Mouse (Mus musculus) hindbrain, embryonic 16.5 days (tissue): ENCODE measurements around the gene Lrrk1. TPM values are rescaled to one million over a fixed set of nuclear protein-coding genes. Genes with fewer than 3 reads are reported as not detected.

Experiments
- ATAC-seq: fragments of 200-750 bp; cut with Nextera tagmentation; 2 replicates; pipeline ENCODE4 v1.8.0; 2017; ENCODE audit warnings: moderate TSS enrichment, moderate library complexity
- H3K27ac ChIP-seq: fragments of 300-500 bp; sonication (generic); 2 replicates; pipeline ENCODE4 v1.5.1; 2014; ENCODE audit warnings: low read depth, mild to moderate bottlenecking, control low read depth, low read length, moderate library complexity
- H3K27me3 ChIP-seq: fragments of 300-500 bp; sonication (generic); replicated peaks from 2 replicates; pipeline ENCODE4 v1.6.1; 2014; ENCODE audit warnings: low read length; ENCODE audit not compliant: control insufficient read depth, insufficient read depth
- H3K36me3 ChIP-seq: fragments of 300-500 bp; sonication (generic); 2 replicates; pipeline ENCODE4 v1.6.1; 2014; ENCODE audit warnings: mild to moderate bottlenecking, low read length, moderate library complexity, mixed read lengths; ENCODE audit not compliant: control insufficient read depth, insufficient read depth
- H3K4me1 ChIP-seq: fragments of 300-500 bp; sonication (generic); 2 replicates; pipeline ENCODE4 v1.6.1; 2014; ENCODE audit warnings: low read depth, low read length; ENCODE audit not compliant: control insufficient read depth, insufficient read depth
- H3K4me2 ChIP-seq: fragments of 300-500 bp; sonication (generic); 2 replicates; pipeline ENCODE4 v1.6.1; 2014; ENCODE audit warnings: mild to moderate bottlenecking, low read length, control low read depth, moderate library complexity
- H3K4me3 ChIP-seq: fragments of 300-500 bp; sonication (generic); 2 replicates; pipeline ENCODE4 v1.5.1; 2014; ENCODE audit warnings: mild to moderate bottlenecking, low read length, control low read depth, moderate library complexity
- H3K9ac ChIP-seq: fragments of 300-500 bp; sonication (generic); 2 replicates; pipeline ENCODE4 v1.6.1; 2014; ENCODE audit warnings: low read depth, mild to moderate bottlenecking, control low read depth, low read length, moderate library complexity
- H3K9me3 ChIP-seq: fragments of 300-500 bp; sonication (generic); 2 replicates; pipeline ENCODE4 v1.6.1; 2014; ENCODE audit warnings: mild to moderate bottlenecking, low read length, moderate library complexity; ENCODE audit not compliant: control insufficient read depth
- WGBS: fragments of 180-500 bp; shearing (Covaris S2); extraction: QIAGEN DNeasy Blood & Tissue Kit; methylation state at CpG from one replicate; pipeline ENCODE4 v1.1.7; 2014; 5-methylcytosine and 5-hydroxymethylcytosine counted together
- polyA plus RNA-seq: library from polyadenylated mRNA; unstranded; fragments of >200 nt; fragmentation: Nextera tagmentation; extraction: Ambion mirVana; gene quantifications from 2 replicates; pipeline ENCODE4 v1.2.1, GENCODE M21; 2015

The Lrrk1 gene
- polyA plus RNA-seq, 1 experiment from 2014 or later, result 3.0 TPM

- 95% methylated on average over 4 of the region's 4 CpGs for WGBS
- Histone ChIP-seq H3K4me3 (no peak overlapping the region), H3K4me2 (no peak overlapping the region), H3K27ac (no peak overlapping the region), H3K27me3 (no peaks in the 10 kb centered on the region), H3K36me3 (no peaks in the 10 kb centered on the region), H3K9me3 (no peaks in the 10 kb centered on the region), H3K9ac (no peak overlapping the region), H3K4me1 (no peaks in the 10 kb centered on the region)
- ATAC-seq, result no peak
These were observed 54.1 kb downstream of the Lrrk1 start for GRCm38 (mm10) chr7:66333906-66334500.

- no peaks in the 10 kb centered on the region for H3K36me3 ChIP-seq
- 88% methylated on average over 8 of the region's 8 CpGs for WGBS
- H3K9ac ChIP-seq, result no peak overlapping the region
- H3K4me1 ChIP-seq, result no peaks in the 10 kb centered on the region
- no peaks in the 10 kb centered on the region for H3K27me3 ChIP-seq
- H3K4me3 ChIP-seq, result no peak overlapping the region
- no peak for ATAC-seq
- no peak overlapping the region for H3K27ac ChIP-seq
- no peaks in the 10 kb centered on the region for H3K9me3 ChIP-seq
- no peak overlapping the region for H3K4me2 ChIP-seq
These were observed 55.8 kb downstream of the Lrrk1 start for GRCm38 (mm10) chr7:66332340-66332739.

GRCm38 (mm10) chr7:66330610-66331009, 57.5 kb downstream of the Lrrk1 start:
- no peaks in the 10 kb centered on the region for H3K36me3 ChIP-seq
- H3K4me3 ChIP-seq, result no peak overlapping the region
- ATAC-seq, result no peak
- no peaks in the 10 kb centered on the region for H3K27me3 ChIP-seq
- H3K4me1 ChIP-seq, result no peaks in the 10 kb centered on the region
- no peaks in the 10 kb centered on the region for H3K9me3 ChIP-seq
- 85% methylated on average over 9 of the region's 9 CpGs for WGBS
- H3K9ac ChIP-seq, result no peak overlapping the region
- no peak overlapping the region for H3K27ac ChIP-seq
- no peak overlapping the region for H3K4me2 ChIP-seq

DNA sequence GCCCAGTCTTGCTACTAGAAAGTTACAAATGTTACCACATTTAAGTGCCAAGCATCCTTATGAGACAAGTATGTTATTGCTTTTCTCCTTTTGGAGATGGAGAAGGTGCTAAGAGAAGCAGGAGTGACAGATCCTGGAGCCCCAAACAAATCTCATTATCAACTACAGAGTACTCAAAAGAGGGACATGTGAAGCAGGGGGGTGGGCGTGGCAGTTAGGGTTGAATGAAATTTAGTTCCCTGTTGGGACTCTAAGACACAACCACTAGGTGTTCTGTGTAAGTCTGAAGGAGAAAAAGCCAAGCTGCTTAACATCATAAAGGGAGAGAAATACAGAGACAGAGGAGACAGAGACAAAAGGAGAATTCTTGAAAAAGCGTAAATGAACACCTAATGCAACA, 60.6 kb downstream of the Lrrk1 start:
- H3K27ac ChIP-seq, result no peak overlapping the region
- no peaks in the 10 kb centered on the region for H3K9me3 ChIP-seq
- H3K9ac ChIP-seq, result no peak overlapping the region
- no peak overlapping the region for H3K4me2 ChIP-seq
- H3K4me1 ChIP-seq, result no peaks in the 10 kb centered on the region
- ATAC-seq, result no peak
- no peaks in the 10 kb centered on the region for H3K27me3 ChIP-seq
- no peak overlapping the region for H3K4me3 ChIP-seq
- H3K36me3 ChIP-seq, result no peaks in the 10 kb centered on the region
- 81% methylated on average over 2 of the region's 2 CpGs for WGBS

DNA sequence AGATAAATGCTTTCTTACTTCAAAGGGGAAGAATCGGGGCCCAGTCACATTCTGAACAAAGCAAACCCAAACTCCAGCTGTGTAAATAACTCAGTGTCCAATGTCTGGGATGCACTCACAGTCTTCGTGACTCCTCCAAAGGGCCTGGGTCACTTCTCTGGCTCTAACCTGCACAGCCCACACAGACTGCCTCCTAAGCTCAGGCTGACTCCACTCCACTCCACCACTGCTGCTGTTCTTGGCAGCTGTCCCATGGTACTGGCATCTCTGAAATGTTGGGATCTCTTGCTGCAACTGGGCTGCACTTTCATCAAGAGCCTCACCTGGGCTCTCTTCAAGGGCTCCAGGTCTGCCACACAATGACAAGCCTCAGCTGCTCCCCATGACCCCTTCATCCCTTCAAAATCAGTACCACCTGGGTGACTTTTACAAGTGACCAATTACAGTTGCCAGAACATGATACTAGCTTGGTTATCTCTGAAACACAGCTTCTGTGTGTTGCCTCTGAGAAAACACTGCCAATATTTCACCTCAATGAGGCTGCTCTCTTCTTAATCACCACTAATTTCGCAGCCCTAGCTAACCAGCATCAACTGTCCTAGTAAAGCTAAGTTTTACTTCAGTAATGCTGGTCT, 62.6 kb downstream of the Lrrk1 start:
- ATAC-seq, result no peak
- Histone ChIP-seq H3K4me1 (peaks cover 7% of the 10 kb centered on the region), H3K36me3 (no peaks in the 10 kb centered on the region), H3K9me3 (no peaks in the 10 kb centered on the region), H3K27me3 (no peaks in the 10 kb centered on the region), H3K4me2 (no peak overlapping the region), H3K9ac (no peak overlapping the region), H3K27ac (no peak overlapping the region), H3K4me3 (no peak overlapping the region)
- 70% methylated on average over 3 of the region's 3 CpGs for WGBS

GRCm38 (mm10) chr7:66323252-66324015, 64.7 kb downstream of the Lrrk1 start:
- WGBS, result 75% methylated on average over 9 of the region's 9 CpGs
- Histone ChIP-seq H3K9me3 (no peaks in the 10 kb centered on the region), H3K27me3 (no peaks in the 10 kb centered on the region), H3K4me1 (peaks cover 7% of the 10 kb centered on the region), H3K4me2 (no peak overlapping the region), H3K27ac (no peak overlapping the region), H3K9ac (no peak overlapping the region), H3K4me3 (no peak overlapping the region), H3K36me3 (no peaks in the 10 kb centered on the region)
- no peak for ATAC-seq

GRCm38 (mm10) chr7:66320996-66321395, 67.2 kb downstream of the Lrrk1 start:
- Histone ChIP-seq H3K9me3 (no peaks in the 10 kb centered on the region), H3K36me3 (no peaks in the 10 kb centered on the region), H3K9ac (no peak overlapping the region), H3K4me3 (no peak overlapping the region), H3K4me2 (no peak overlapping the region), H3K27me3 (no peaks in the 10 kb centered on the region), H3K4me1 (peaks cover 7% of the 10 kb centered on the region), H3K27ac (no peak overlapping the region)
- 42% methylated on average over 5 of the region's 5 CpGs for WGBS
- ATAC-seq, result peak; percentile 37; the same call in 1 of the 2 replicates

DNA sequence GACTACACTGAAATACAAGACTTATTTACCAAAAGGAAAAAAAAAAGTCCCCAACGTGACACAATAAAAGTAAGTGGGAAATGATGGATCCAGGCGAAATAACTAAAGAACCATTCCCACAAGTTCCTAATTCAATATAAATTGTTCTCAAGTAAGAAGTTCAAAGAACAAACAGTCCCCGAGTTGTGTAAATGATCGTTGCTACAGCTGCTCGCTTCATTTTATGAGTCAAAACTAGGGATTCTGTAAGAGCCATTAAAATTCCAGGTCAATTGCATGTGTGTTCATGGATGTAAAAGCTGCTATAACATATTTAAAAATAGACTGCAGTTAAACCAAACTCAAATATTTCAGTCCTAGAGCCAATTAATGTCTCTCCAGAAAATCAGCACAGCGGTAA, 70.0 kb downstream of the Lrrk1 start:
- Histone ChIP-seq H3K27me3 (no peaks in the 10 kb centered on the region), H3K36me3 (no peaks in the 10 kb centered on the region), H3K4me3 (no peak overlapping the region), H3K27ac (no peak overlapping the region), H3K4me1 (peaks cover 7% of the 10 kb centered on the region), H3K4me2 (no peak overlapping the region), H3K9me3 (peaks cover 3% of the 10 kb centered on the region; the same call in 1 of the 2 replicates), H3K9ac (no peak overlapping the region)
- no peak for ATAC-seq
- WGBS, result 83% methylated on average over 6 of the region's 6 CpGs
